Mouse (Mus musculus) adrenal gland, postnatal 4 days (tissue): ENCODE measurements around the gene Slc22a1. TPM values are rescaled to one million over a fixed set of nuclear protein-coding genes. Genes with fewer than 3 reads are reported as not detected.

Experiments used
- DNase-seq, 2 experiments: peaks; one replicate each; pipeline ENCODE4 v3.0.0; 2021 to 2022; ENCODE audit warnings: low spot score in 2 of 2, mixed read lengths in 2 of 2
- total RNA-seq, 2 experiments: library from RNA; stranded (reverse); gene quantifications; 2 replicates each; pipeline ENCODE4 v1.2.3; 2021

Slc22a1 gene
- total RNA-seq, 2 experiments from 2014 or later, result 4.5 to 17.4 TPM

DNA sequence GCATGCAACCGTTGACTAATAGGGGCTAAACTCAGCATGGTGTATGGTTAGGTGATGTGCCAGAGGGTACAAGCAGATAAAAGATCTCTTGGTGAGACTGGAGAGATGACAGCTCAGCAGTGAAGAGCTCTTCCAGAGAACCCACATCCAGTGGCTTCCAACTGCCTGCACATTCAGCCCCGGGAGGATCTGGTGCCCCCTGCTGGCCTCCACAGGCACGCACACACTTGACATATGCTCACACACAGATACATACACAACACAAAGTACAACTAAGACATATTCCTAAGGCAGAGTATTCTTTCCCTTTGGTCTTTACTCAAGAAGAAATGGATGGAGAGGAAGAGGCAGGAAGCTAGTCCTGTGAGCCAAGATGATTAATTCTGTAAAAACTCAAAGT, 36.0 kb downstream of the Slc22a1 start:
- DNase-seq, result no peak

DNA sequence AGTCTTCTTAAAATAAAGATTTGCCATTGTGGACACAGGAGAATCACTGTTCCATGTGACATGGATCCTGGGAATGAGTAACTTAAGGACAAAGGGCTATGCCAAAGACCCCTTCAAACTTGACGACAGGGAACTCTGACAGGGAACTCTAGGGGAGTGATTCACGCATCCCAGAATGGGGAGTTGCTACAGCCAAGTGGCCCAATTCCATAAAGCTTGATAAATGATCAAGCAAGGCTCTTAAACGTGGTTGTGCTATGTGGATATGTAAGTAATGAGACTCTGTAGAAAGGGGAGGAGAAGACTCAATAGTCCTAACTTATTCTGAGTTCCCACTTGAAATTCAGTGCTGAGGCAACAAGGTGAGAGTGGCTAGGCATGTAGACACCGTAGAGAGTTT, 40.8 kb downstream of the Slc22a1 start:
- DNase-seq, result no peak

GRCm38 (mm10) chr17:12631771-12632600, 43.6 kb downstream of the Slc22a1 start:
- peak; percentile 16 to 26 for DNase-seq

DNA sequence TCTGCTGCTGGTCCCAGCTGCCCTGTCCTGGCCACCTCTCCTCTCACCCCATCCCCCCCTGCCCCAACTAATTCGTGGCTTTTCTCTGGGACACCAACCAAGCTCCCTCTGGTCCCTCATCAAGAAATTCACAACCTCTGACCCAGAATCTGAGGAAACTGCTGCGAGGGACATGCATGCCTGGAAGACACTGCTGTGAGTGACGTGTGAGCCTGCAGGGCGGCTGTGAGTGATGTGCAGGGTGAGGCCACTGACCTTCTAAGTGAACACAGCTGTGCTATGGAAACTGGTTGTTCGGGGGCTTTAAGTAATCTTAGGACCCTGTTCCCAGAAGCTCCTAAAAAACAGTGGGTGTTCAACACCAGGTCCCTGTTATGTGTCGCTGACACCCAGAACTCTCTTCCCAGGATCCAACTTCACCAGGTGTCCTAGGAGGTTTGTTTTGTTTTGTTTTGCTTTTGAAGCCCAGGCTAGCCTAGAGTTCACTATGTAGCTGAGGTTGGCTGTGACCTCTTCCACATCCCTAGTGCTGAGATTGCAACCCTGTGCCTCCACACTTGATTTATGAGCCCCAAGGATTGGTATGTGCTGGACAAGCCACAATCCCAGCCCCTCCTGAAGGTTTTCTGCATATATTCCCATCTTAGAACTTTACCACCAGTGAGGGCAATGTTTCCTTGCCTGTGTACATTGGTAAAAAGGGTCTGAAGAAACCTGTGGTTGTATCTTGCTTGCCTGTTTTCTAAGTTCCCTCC, 44.5 kb downstream of the Slc22a1 start:
- DNase-seq, result no peak

DNA sequence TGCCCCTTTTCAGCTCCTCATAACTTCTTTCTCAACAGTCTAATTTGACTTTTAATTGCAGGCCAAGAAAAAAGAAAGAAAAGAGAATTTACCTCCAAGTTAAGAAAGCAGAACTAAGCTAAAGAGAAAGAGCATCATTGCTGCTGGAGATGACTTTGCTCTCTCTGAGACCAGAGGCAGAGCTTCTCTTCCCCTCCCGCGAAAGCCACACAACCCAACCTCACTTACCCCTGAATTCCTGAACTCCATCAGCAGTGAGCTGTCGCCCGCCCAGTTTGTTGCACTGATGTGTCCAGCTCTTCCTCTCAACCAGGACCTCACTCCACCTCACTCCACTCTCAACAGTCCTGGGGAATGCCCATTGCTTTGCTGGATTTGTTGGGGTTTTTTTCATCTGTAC, 47.6 kb downstream of the Slc22a1 start:
- no peak for DNase-seq

DNA sequence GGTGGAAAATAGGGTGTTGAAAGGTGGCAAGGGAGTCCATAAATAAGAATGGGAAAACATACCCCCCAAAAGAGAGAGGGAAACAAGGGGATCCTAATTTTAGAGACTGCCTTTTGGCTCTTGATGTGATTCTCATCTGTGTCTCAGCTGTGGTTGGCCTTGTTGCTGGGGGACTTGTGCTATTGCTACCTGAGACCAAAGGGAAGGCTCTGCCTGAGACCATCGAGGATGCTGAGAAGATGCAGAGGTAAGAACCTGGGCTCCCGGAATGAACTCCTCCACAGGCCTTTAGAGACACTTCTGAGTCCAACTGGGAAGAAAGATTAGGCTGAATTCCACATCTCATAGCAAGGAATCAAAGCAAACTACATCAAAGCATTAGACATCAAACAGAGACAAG, 56.0 kb downstream of the Slc22a1 start:
- no peak for DNase-seq

GRCm38 (mm10) chr17:12615429-12615828, 60.2 kb downstream of the Slc22a1 start:
- DNase-seq, result no peak

DNA sequence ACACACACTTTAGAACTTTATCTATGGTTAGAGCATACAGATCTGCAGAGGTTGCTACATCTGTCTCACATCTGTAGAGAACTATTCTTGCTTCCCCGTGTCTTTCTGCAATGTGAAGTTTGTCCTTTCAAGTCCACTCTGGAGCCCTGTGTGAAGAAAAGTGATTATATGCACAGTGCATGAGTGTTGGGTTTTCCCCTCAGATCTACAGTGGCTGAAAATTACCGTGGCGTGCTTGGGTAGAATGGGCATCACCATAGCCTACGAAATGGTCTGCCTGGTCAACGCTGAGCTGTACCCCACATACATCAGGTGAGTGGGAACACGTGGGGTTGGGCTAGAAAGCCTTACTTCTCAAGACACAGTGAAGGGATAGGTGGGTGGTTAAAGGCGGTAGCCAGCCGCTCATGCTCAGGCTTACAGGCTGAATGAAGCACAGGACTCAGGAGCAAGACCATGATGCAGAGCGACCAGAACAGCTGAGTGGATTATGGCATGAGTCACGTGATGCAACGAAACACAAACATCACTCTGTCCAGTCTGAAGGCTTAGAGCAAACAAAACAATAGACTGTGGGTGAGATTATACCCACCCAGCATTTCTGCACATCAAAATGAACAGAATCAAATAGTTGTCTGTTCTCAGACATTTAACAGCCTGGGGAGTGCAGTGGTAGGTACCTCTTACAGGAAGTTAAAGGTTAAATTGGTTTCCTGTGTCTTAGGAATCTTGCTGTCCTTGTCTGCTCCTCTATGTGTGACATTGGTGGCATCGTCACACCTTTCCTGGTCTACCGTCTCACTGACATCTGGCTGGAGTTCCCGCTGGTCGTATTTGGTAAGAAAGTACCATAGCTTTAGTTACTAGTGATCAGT, 60.9 kb downstream of the Slc22a1 start:
- DNase-seq, result no peak

DNA sequence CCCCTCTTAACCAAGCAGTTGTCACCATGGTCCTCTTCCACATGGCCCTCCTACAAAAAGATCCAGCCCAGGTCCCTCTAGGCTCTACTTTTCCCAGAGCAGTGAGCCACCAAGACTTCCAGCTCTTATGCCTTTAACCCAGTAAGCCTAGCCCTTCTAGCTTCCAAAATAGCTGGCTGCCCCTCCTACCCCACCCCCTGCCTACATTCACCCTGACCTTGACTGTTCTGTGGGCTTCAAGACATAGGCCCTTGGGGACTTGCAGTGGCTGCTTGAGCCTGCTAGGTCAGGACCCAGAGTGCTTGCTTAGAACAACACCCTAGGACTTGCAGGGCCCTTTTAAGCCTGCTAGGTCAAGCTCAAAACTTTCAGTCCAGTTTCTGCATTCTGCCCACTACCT, 68.4 kb downstream of the Slc22a1 start:
- no peak for DNase-seq

GRCm38 (mm10) chr17:12606634-12607033, 69.0 kb downstream of the Slc22a1 start:
- DNase-seq, result no peak

Other genes with a start within 250 kb of the Slc22a1 start
- gene Slc22a3, start 168.1 kb downstream of the Slc22a1 start, total RNA-seq, result 1 to 10 TPM in 1 of 2 experiments, under 1 TPM in 1; 0.90 to 1.2 TPM
- 1 to 10 TPM in 1 of 2 experiments, under 1 TPM in 1; 0.45 to 6.8 TPM for gene Slc22a2, start 91.7 kb downstream of the Slc22a1 start, total RNA-seq
- 10 to 100 TPM; 76.4 to 82.0 TPM for gene Igf2r, start 93.8 kb upstream of the Slc22a1 start, total RNA-seq
- not detected for gene Mas1, start 192.3 kb upstream of the Slc22a1 start, total RNA-seq
- under 1 TPM; 0.25 to 0.37 TPM for gene Mrgprh, start 200.2 kb upstream of the Slc22a1 start, total RNA-seq
- gene Pnldc1, start 234.4 kb upstream of the Slc22a1 start, total RNA-seq, result 1 to 10 TPM; 3.1 to 3.6 TPM
- 100 to 1,000 TPM; 256 to 260 TPM for gene Tcp1, start 239.9 kb upstream of the Slc22a1 start, total RNA-seq
- 10 to 100 TPM; 86.7 to 89.9 TPM for gene Mrpl18, start 240.5 kb upstream of the Slc22a1 start, total RNA-seq